Mouse (Mus musculus): ENCODE measurements at regions not wholly inside any gene's neighbourhood (a gene's known extent, or its start where the extent isn't known, plus 50 kb on each side); places are given as distances from the start of the nearest gene placed in this dataset.

GRCm38 (mm10) chr7:113621316-113621715 lies 107.7 kb downstream of the Far1 start:
- Histone ChIP-seq H3K4me2 (ENCODE audit: low read depth) (no peak overlapping the region), H3K9me3 (ENCODE audit: low read length) (no peaks in the 10 kb centered on the region), H3K4me3 (ENCODE audit: low read depth, low read length) (no peak overlapping the region), H3K4me1 (ENCODE audit: insufficient read depth) (peaks cover 3% of the 10 kb centered on the region; the same call in 1 of the 2 replicates), H3K27ac (ENCODE audit: low read depth, low read length) (no peak overlapping the region), H3K27me3 (ENCODE audit: insufficient read depth, low read length) (no peaks in the 10 kb centered on the region), H3K9ac (no peak overlapping the region), H3K36me3 (ENCODE audit: insufficient read depth) (no peaks in the 10 kb centered on the region)
- ATAC-seq = no peak
- no peak for DNase-seq
- no peak for TF ChIP-seq CTCF (IDR thresholded peaks at IDR 0.05; ENCODE audit: low read depth)
- WGBS = 55% methylated on average over 8 of the region's 8 CpGs

GRCm38 (mm10) chr7:113621898-113622510 lies 108.4 kb downstream of the Far1 start:
- no peak overlapping the region for H3K9ac ChIP-seq
- H3K4me2 ChIP-seq (ENCODE audit: low read depth) = no peak overlapping the region
- H3K4me1 ChIP-seq (ENCODE audit: insufficient read depth) = peaks cover 3% of the 10 kb centered on the region; the same call in 1 of the 2 replicates
- H3K27me3 ChIP-seq (ENCODE audit: insufficient read depth, low read length) = no peaks in the 10 kb centered on the region
- H3K9me3 ChIP-seq (ENCODE audit: low read length) = no peaks in the 10 kb centered on the region
- TF ChIP-seq CTCF (IDR thresholded peaks at IDR 0.05; ENCODE audit: low read depth) = no peak
- no peak overlapping the region for H3K4me3 ChIP-seq (ENCODE audit: low read depth, low read length)
- ATAC-seq = no peak
- DNase-seq = no peak
- 69% methylated on average over 13 of the region's 13 CpGs for WGBS
- no peaks in the 10 kb centered on the region for H3K36me3 ChIP-seq (ENCODE audit: insufficient read depth)
- H3K27ac ChIP-seq (ENCODE audit: low read depth, low read length) = no peak overlapping the region

- H3K27me3 ChIP-seq (ENCODE audit: insufficient read depth, low read length) = no peaks in the 10 kb centered on the region
- DNase-seq (no peak), ATAC-seq (no peak)
- 66% methylated on average over 4 of the region's 4 CpGs for WGBS
- no peaks in the 10 kb centered on the region for H3K9me3 ChIP-seq (ENCODE audit: low read length)
- no peak overlapping the region for H3K27ac ChIP-seq (ENCODE audit: low read depth, low read length)
- H3K36me3 ChIP-seq (ENCODE audit: insufficient read depth) = no peaks in the 10 kb centered on the region
- no peak overlapping the region for H3K9ac ChIP-seq
- H3K4me2 ChIP-seq (ENCODE audit: low read depth) = no peak overlapping the region
- H3K4me1 ChIP-seq (ENCODE audit: insufficient read depth) = peaks cover 3% of the 10 kb centered on the region; the same call in 1 of the 2 replicates
- TF ChIP-seq CTCF (IDR thresholded peaks at IDR 0.05; ENCODE audit: low read depth) = no peak
- H3K4me3 ChIP-seq (ENCODE audit: low read depth, low read length) = no peak overlapping the region
Measured at GRCm38 (mm10) chr7:113623296-113623695, 109.7 kb downstream of the Far1 start.

GRCm38 (mm10) chr7:113623962-113624361 lies 110.3 kb downstream of the Far1 start:
- DNase-seq (no peak), ATAC-seq (no peak)
- Histone ChIP-seq H3K4me1 (ENCODE audit: insufficient read depth) (peaks cover 3% of the 10 kb centered on the region; the same call in 1 of the 2 replicates), H3K9ac (no peak overlapping the region), H3K4me3 (ENCODE audit: low read depth, low read length) (no peak overlapping the region), H3K27ac (ENCODE audit: low read depth, low read length) (no peak overlapping the region), H3K4me2 (ENCODE audit: low read depth) (no peak overlapping the region), H3K36me3 (ENCODE audit: insufficient read depth) (no peaks in the 10 kb centered on the region), H3K9me3 (ENCODE audit: low read length) (no peaks in the 10 kb centered on the region), H3K27me3 (ENCODE audit: insufficient read depth, low read length) (no peaks in the 10 kb centered on the region)
- TF ChIP-seq CTCF (IDR thresholded peaks at IDR 0.05; ENCODE audit: low read depth) = no peak
- WGBS = 87% methylated on average over 6 of the region's 6 CpGs

- DNase-seq = no peak
- no peak overlapping the region for H3K27ac ChIP-seq (ENCODE audit: low read depth, low read length)
- H3K36me3 ChIP-seq (ENCODE audit: insufficient read depth) = no peaks in the 10 kb centered on the region
- no peaks in the 10 kb centered on the region for H3K4me1 ChIP-seq (ENCODE audit: insufficient read depth)
- ATAC-seq = no peak
- H3K9me3 ChIP-seq (ENCODE audit: low read length) = no peaks in the 10 kb centered on the region
- no peak for TF ChIP-seq CTCF (IDR thresholded peaks at IDR 0.05; ENCODE audit: low read depth)
- no peak overlapping the region for H3K9ac ChIP-seq
- H3K4me2 ChIP-seq (ENCODE audit: low read depth) = no peak overlapping the region
- H3K27me3 ChIP-seq (ENCODE audit: insufficient read depth, low read length) = no peaks in the 10 kb centered on the region
- H3K4me3 ChIP-seq (ENCODE audit: low read depth, low read length) = no peak overlapping the region
Measured at GRCm38 (mm10) chr7:113626734-113627133, 113.1 kb downstream of the Far1 start.

GRCm38 (mm10) chr7:113637011-113637600 lies 123.5 kb downstream of the Far1 start:
- Histone ChIP-seq H3K4me2 (ENCODE audit: low read depth) (no peak overlapping the region), H3K27ac (ENCODE audit: low read depth, low read length) (no peak overlapping the region), H3K4me1 (ENCODE audit: insufficient read depth) (no peaks in the 10 kb centered on the region), H3K36me3 (ENCODE audit: insufficient read depth) (no peaks in the 10 kb centered on the region), H3K27me3 (ENCODE audit: insufficient read depth, low read length) (no peaks in the 10 kb centered on the region), H3K9me3 (ENCODE audit: low read length) (no peaks in the 10 kb centered on the region), H3K4me3 (ENCODE audit: low read depth, low read length) (no peak overlapping the region), H3K9ac (no peak overlapping the region)
- TF ChIP-seq CTCF (IDR thresholded peaks at IDR 0.05; ENCODE audit: low read depth) = no peak
- ATAC-seq (no peak), DNase-seq (no peak)
- WGBS = 85% methylated on average over 4 of the region's 4 CpGs

- peak; percentile 95 for ATAC-seq
- Histone ChIP-seq H3K27ac (ENCODE audit: low read depth, low read length) (0 out of 2 replicates have a peak overlapping the region, but pooled peaks have one; percentile 16), H3K9me3 (ENCODE audit: low read length) (no peaks in the 10 kb centered on the region), H3K4me1 (ENCODE audit: insufficient read depth) (no peaks in the 10 kb centered on the region), H3K4me2 (ENCODE audit: low read depth) (no peak overlapping the region), H3K27me3 (ENCODE audit: insufficient read depth, low read length) (no peaks in the 10 kb centered on the region), H3K36me3 (ENCODE audit: insufficient read depth) (no peaks in the 10 kb centered on the region), H3K4me3 (ENCODE audit: low read depth, low read length) (no peak overlapping the region), H3K9ac (no peak overlapping the region)
- no peak for TF ChIP-seq CTCF (IDR thresholded peaks at IDR 0.05; ENCODE audit: low read depth)
- DNase-seq = peak; percentile 77
- WGBS = 30% methylated on average over 6 of the region's 6 CpGs
Measured at GRCm38 (mm10) chr7:113638098-113638497, 124.5 kb downstream of the Far1 start.
